Mouse (Mus musculus) brain, embryonic 18.5 days (tissue): Measurements from ENCODE around the gene Ostm1.

Experiments used
- DNase-seq: peaks from one replicate; pipeline ENCODE4 v3.0.0-alpha.2; 2012; ENCODE audit warnings: low read depth, low spot score

Gene Ostm1

DNA sequence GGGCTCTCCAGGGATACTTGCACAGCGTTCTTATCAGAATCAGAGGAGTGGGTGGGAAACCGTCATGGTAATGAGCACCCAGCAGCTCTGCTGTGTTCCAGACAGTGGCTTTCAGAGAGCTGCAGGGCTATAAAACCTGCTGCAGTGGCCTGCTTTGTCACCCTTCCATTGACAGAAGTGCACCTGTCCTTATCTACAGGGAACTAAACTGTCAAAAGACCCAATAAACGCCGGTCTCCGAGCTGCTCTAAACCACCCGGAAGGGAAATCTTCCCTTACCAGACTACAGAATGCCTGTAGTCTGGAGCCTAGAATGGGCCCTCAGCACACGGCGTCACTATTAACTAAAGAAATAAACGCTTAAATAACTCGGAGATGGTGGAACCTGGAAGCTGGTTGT is 168.2 kb downstream of the Ostm1 start:
- DNase-seq: no peak
